Mouse (Mus musculus) MEL (cell line): ENCODE data around the gene Dnah6. TPM values are rescaled to one million over a fixed set of nuclear protein-coding genes. Genes with fewer than 3 reads are reported as not detected.
A peak's percentile ranks its signal among the peaks of the same experiment; 100 is the strongest.

ENCODE experiments used
- DNase-seq: peaks from one replicate; pipeline ENCODE4 v3.0.0; 2011; ENCODE audit warnings: low read depth, low spot score
- H3K27ac ChIP-seq: 2 replicates; pipeline ENCODE4 v1.5.1; 2012; ENCODE audit warnings: low read depth, mild to moderate bottlenecking, control low read depth, low read length, moderate library complexity; ENCODE audit not compliant: control insufficient read depth
- H3K27me3 ChIP-seq, 2 experiments: fragments of 150-350 bp in 1 of 2; sonication (generic) in 1 of 2; 2 replicates each; pipeline ENCODE4 v1.6.1; 2012; ENCODE audit warnings: low read length in 2 of 2, mild to moderate bottlenecking in 2 of 2, improper control_type of control experiment in 1 of 2, moderate library complexity in 1 of 2; ENCODE audit not compliant: insufficient read depth in 2 of 2, control insufficient read depth in 1 of 2
- H3K36me3 ChIP-seq, 2 experiments: 2 replicates each; pipeline ENCODE4 v1.6.1; 2012 to 2014; ENCODE audit warnings: low read length in 2 of 2, improper control_type of control experiment in 1 of 2, inconsistent platforms in 1 of 2, mild to moderate bottlenecking in 1 of 2; ENCODE audit not compliant: insufficient read depth in 2 of 2, control insufficient read depth in 1 of 2
- H3K4me1 ChIP-seq, 2 experiments: fragments of 150-350 bp in 1 of 2; sonication (generic) in 1 of 2; 2 replicates each; pipeline ENCODE4 v1.6.1; 2012; ENCODE audit warnings: low read length in 2 of 2, improper control_type of control experiment in 1 of 2, mild to moderate bottlenecking in 1 of 2; ENCODE audit not compliant: insufficient read depth in 2 of 2, control insufficient read depth in 1 of 2
- H3K4me3 ChIP-seq, 2 experiments: fragments of 150-350 bp in 1 of 2; sonication (generic) in 1 of 2; 2 replicates each; pipeline ENCODE4 v1.5.1; 2012; ENCODE audit warnings: low read depth in 2 of 2, low read length in 2 of 2, mild to moderate bottlenecking in 2 of 2, moderate library complexity in 2 of 2, control low read depth in 1 of 2, improper control_type of control experiment in 1 of 2; ENCODE audit not compliant: control insufficient read depth in 1 of 2, insufficient read depth in 1 of 2
- H3K79me2 ChIP-seq: 2 replicates; pipeline ENCODE4 v1.6.1; 2012; ENCODE audit warnings: mild to moderate bottlenecking, low read length, moderate library complexity; ENCODE audit not compliant: control insufficient read depth, poor library complexity, insufficient read depth
- H3K9ac ChIP-seq: 2 replicates; pipeline ENCODE4 v1.6.1; 2012; ENCODE audit warnings: low read depth, mild to moderate bottlenecking, control low read depth, low read length, moderate library complexity; ENCODE audit not compliant: control insufficient read depth, poor library complexity, severe bottlenecking
- H3K9me3 ChIP-seq: fragments of 150-350 bp; sonication (generic); replicated peaks from 2 replicates; pipeline ENCODE4 v1.6.1; 2012; ENCODE audit warnings: mild to moderate bottlenecking, low read length, improper control_type of control experiment, moderate library complexity; ENCODE audit not compliant: insufficient read depth
- CTCF ChIP-seq, 3 experiments: IDR thresholded peaks in 2 of 3; conservative IDR thresholded peaks in 1 of 3; 2 replicates each; pipeline ENCODE4 v1.5.1; 2011 to 2012; ENCODE audit warnings: low read length in 3 of 3, low read depth in 2 of 3, mild to moderate bottlenecking in 2 of 3, improper control_type of control experiment in 1 of 3, inconsistent platforms in 1 of 3, mixed read lengths in 1 of 3, moderate library complexity in 1 of 3; ENCODE audit not compliant: control insufficient read depth in 1 of 3, insufficient read depth in 1 of 3, poor library complexity in 1 of 3, severe bottlenecking in 1 of 3
- GABPA ChIP-seq: IDR thresholded peaks from 2 replicates; pipeline ENCODE4 v1.6.1; 2012; ENCODE audit warnings: low read depth, mild to moderate bottlenecking, inconsistent platforms, low read length, improper control_type of control experiment, moderate library complexity
- MAFK ChIP-seq: IDR thresholded peaks from 2 replicates; pipeline ENCODE4 v1.6.1; 2011; ENCODE audit warnings: low read depth, mild to moderate bottlenecking, low read length, improper control_type of control experiment, borderline replicate concordance
- MAX ChIP-seq: IDR thresholded peaks from 2 replicates; pipeline ENCODE4 v1.6.1; 2011; ENCODE audit warnings: low read length, improper control_type of control experiment
- POLR2AphosphoS2 ChIP-seq: IDR thresholded peaks from 2 replicates; pipeline ENCODE4 v1.6.1; 2011; ENCODE audit warnings: low read length, improper control_type of control experiment
- RAD21 ChIP-seq: IDR thresholded peaks from 2 replicates; pipeline ENCODE4 v1.6.1; 2011; ENCODE audit warnings: mild to moderate bottlenecking, low read depth, low read length, improper control_type of control experiment
- SMC3 ChIP-seq: IDR thresholded peaks from 2 replicates; pipeline ENCODE4 v1.6.1; 2011; ENCODE audit warnings: low read depth, low read length, improper control_type of control experiment
- TBP ChIP-seq: IDR thresholded peaks from 2 replicates; pipeline ENCODE4 v1.8.0; 2011; ENCODE audit warnings: low read depth, low read length, improper control_type of control experiment
- UBTF ChIP-seq: IDR thresholded peaks from 2 replicates; pipeline ENCODE4 v1.6.1; 2012; ENCODE audit warnings: low read depth, mild to moderate bottlenecking, inconsistent platforms, low read length, improper control_type of control experiment, moderate library complexity, borderline replicate concordance; ENCODE audit not compliant: insufficient read depth
- ZC3H11A ChIP-seq: IDR thresholded peaks from 2 replicates; pipeline ENCODE4 v1.6.1; 2012; ENCODE audit warnings: low read depth, mild to moderate bottlenecking, inconsistent platforms, low read length, improper control_type of control experiment
- ZMIZ1 ChIP-seq: IDR thresholded peaks from 2 replicates; pipeline ENCODE4 v1.6.1; 2012; ENCODE audit warnings: low read depth, mild to moderate bottlenecking, inconsistent platforms, low read length, improper control_type of control experiment, moderate library complexity
- polyA plus RNA-seq, 2 experiments: library from polyadenylated mRNA; stranded (reverse) in 1 of 2; unstranded in 1 of 2; fragments of >175 nt in 1 of 2; fragments of >200 nt in 1 of 2; gene quantifications; 2 replicates each; pipeline versions ENCODE4 v1.2.1 to v1.2.4; 2012; ENCODE audit warnings: low replicate concordance in 2 of 2, low read depth in 1 of 2; ENCODE audit not compliant: insufficient read length in 2 of 2, insufficient read depth in 1 of 2, missing spikeins in 1 of 2
- total RNA-seq: library from RNA; depleted of rRNA; stranded (reverse); fragments of 300-350 nt; gene quantifications from 2 replicates; pipeline ENCODE4 v1.2.3, GENCODE M21; 2012

Gene Dnah6
- total and polyA plus RNA-seq, 3 experiments, result not detected

DNA sequence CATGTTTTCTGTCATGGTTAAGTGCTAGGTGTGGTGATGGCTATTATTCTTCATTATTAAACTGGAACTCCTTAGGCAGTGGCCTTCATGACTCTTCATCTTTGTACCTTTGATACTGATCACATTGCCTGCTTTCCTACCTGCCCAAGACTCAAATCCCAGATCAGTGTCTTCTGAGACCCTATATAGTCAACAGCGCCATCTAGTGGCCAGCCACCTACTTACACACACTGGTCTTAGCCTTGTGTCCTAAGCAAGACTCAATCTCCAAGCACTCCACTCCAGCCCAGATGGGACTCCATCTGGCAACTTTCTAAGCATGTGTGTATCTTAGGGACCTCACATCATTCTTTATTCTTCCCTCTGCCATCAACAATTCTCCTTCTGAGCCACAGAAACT, 67.8 kb downstream of the Dnah6 start:
- TF ChIP-seq CTCF (IDR thresholded peaks at IDR 0.05 in 2 of 3, conservative IDR thresholded peaks at IDR 0.05 in 1 of 3; ENCODE audit: control insufficient read depth in 1 of 3, insufficient read depth in 1 of 3, low read depth in 2 of 3, low read length in 3 of 3, poor library complexity in 1 of 3, severe bottlenecking in 1 of 3) (peak; percentile 76 to 87 (median 81)), SMC3 (peak; percentile 62), RAD21 (peak; percentile 59), ZC3H11A (peak; percentile 38; the same call in 1 of the 2 replicates), POLR2AphosphoS2 (no peak)
- TF ChIP-seq, all 39 proteins: peak for 4
- Histone ChIP-seq H3K27ac (no peak overlapping the region), H3K79me2 (no peaks in the 10 kb centered on the region)

DNA sequence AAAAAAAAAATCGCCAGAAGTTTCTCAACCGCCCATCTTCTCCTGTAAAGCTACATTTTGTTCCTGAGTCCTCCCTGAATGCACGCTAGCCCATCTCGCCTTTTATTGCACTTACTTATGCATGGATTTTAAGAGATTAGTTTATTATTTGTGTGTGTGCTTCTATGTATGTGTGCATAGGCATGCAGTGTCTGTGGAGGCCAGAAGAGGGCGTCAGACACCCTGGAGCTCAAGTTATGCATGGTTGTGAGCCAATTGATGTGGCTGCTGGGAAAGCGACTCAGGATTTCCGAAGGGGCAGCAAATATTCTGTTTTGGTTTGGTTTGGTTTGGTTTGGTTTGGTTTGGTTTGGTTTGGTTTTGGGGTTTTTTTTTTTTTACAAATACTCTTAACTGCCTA, 78.0 kb downstream of the Dnah6 start:
- Histone ChIP-seq H3K79me2 (no peaks in the 10 kb centered on the region), H3K4me3 (no peak overlapping the region), H3K27ac (no peak overlapping the region), H3K36me3 (no peaks in the 10 kb centered on the region), H3K27me3 (no peaks in the 10 kb centered on the region), H3K9ac (no peak overlapping the region), H3K9me3 (no peaks in the 10 kb centered on the region), H3K4me1 (no peaks in the 10 kb centered on the region)
- no peak for DNase-seq
- TF ChIP-seq RAD21, result no peak
- no peak for TF ChIP-seq ZMIZ1
- no peak for TF ChIP-seq UBTF
- no peak for TF ChIP-seq MAX
- TF ChIP-seq MAFK, result no peak
- TF ChIP-seq GABPA, result no peak

More for the DNA sequence above, 67.8 kb downstream of the Dnah6 start:
- Histone ChIP-seq H3K27me3 (no peaks in the 10 kb centered on the region), H3K4me3 (no peak overlapping the region), H3K9me3 (no peaks in the 10 kb centered on the region), H3K4me1 (no peaks in the 10 kb centered on the region), H3K36me3 (no peaks in the 10 kb centered on the region), H3K9ac (no peak overlapping the region)
- DNase-seq, result peak; percentile 72

DNA sequence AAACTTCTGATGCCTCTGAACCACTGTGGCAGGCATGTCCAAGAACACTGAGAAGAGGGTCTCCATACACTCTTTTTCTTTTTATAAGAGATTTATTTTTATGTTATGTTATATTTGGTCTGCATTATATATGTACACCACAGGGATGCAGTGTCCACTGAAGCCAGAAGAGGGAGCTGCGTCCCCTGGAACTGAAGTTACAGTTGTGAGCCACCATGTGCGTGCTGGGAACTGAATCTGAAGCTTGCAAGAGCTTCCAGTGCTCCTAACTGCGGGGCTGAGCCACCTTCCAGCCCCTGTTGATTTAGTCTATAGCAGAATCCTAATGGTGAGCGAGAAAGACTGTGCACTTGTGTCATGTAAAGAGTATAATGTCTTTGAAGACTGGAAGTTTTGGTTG, 78.7 kb downstream of the Dnah6 start:
- TF ChIP-seq CTCF (IDR thresholded peaks at IDR 0.05 in 2 of 3, conservative IDR thresholded peaks at IDR 0.05 in 1 of 3; ENCODE audit: control insufficient read depth in 1 of 3, insufficient read depth in 1 of 3, low read depth in 2 of 3, low read length in 3 of 3, poor library complexity in 1 of 3, severe bottlenecking in 1 of 3) (peak; percentile 13 to 17 (median 14); a peak in 2 of 6 replicates), TBP (no peak), RAD21 (peak; percentile 3; the same call in 1 of the 2 replicates)
- Histone ChIP-seq H3K4me1 (no peaks in the 10 kb centered on the region), H3K9ac (no peak overlapping the region), H3K4me3 (no peak overlapping the region), H3K36me3 (no peaks in the 10 kb centered on the region), H3K79me2 (no peaks in the 10 kb centered on the region), H3K27me3 (no peaks in the 10 kb centered on the region), H3K27ac (no peak overlapping the region), H3K9me3 (no peaks in the 10 kb centered on the region)
- peak; percentile 8 for DNase-seq
